27 mouse cellular contexts compared by ENCODE assay signal in genomic region chr19:24049329-24049728, GRCm38 (mm10). TPM values are rescaled to one million over a fixed set of nuclear protein-coding genes. Genes with fewer than 3 reads are reported as not detected.
DNase-seq lines count a peak whose midpoint lies in the region; ATAC-seq lines count a peak whose summit lies in the region.
"Had no signal": no experiment of that assay in that cellular context is flagged by ENCODE, and none has a peak within 500 bp of the region (broad histone marks: within the 10 kb centered on the region; RNA-seq: fewer than 3 reads in every experiment).

No protein-coding gene starts in this region.

- ATAC-seq in heart, embryonic 11.5 days (replicated peaks; ENCODE audit: insufficient number of reproducible peaks, low FRiP score, low TSS enrichment), result no peak
- peak; percentile 50; the same call in 1 of the 2 replicates for ATAC-seq in heart, embryonic 16.5 days (replicated peaks; ENCODE audit: extremely low read depth, insufficient read depth, low FRiP score)
- ATAC-seq in lung, embryonic 15.5 days (ENCODE audit: borderline replicate concordance, extremely low read depth, low FRiP score, low TSS enrichment), result peak; percentile 44; the same call in 1 of the 2 replicates
- ATAC-seq: forebrain, embryonic 13.5 days; hindbrain, embryonic 16.5 days; intestine, embryonic 15.5 days; Patski had no signal

- peaks cover 19% of the 10 kb centered on the region; the same call in 1 of the 2 replicates for H3K4me1 ChIP-seq in heart, embryonic 11.5 days (ENCODE audit: control insufficient read depth, insufficient read depth, low read length)
- H3K4me1 ChIP-seq in heart, embryonic 16.5 days (ENCODE audit: control insufficient read depth, insufficient read depth, low read length), result peaks cover 35% of the 10 kb centered on the region
- peaks cover 40% of the 10 kb centered on the region for H3K4me1 ChIP-seq in lung, embryonic 15.5 days
- H3K4me1 ChIP-seq: embryonic facial prominence, embryonic 13.5 days; forebrain, embryonic 13.5 days; hindbrain, embryonic 10.5 days; midbrain, embryonic 12.5 days had no signal

- H3K9me3 ChIP-seq in heart, embryonic 11.5 days (replicated peaks; ENCODE audit: control insufficient read depth, low read length), result no peaks in the 10 kb centered on the region
- H3K9me3 ChIP-seq in heart, embryonic 16.5 days (replicated peaks; ENCODE audit: control insufficient read depth, low read length), result no peaks in the 10 kb centered on the region
- H3K9me3 ChIP-seq in lung, embryonic 15.5 days, result no peaks in the 10 kb centered on the region
- H3K9me3 ChIP-seq: embryonic facial prominence, embryonic 13.5 days; forebrain, embryonic 13.5 days; G1E; hindbrain, embryonic 10.5 days; intestine, embryonic 15.5 days; limb, embryonic 15.5 days; midbrain, embryonic 12.5 days had no signal

- no peak overlapping the region for H3K4me2 ChIP-seq in heart, embryonic 11.5 days
- no peak overlapping the region for H3K4me2 ChIP-seq in heart, embryonic 16.5 days (ENCODE audit: low read depth, low read length)
- H3K4me2 ChIP-seq in lung, embryonic 15.5 days, result no peak overlapping the region
- H3K4me2 ChIP-seq: embryonic facial prominence, embryonic 13.5 days; forebrain, embryonic 13.5 days; intestine, embryonic 15.5 days; limb, embryonic 15.5 days; midbrain, embryonic 12.5 days had no signal

- 48% methylated on average over 3 of the region's 3 CpGs for WGBS in heart, embryonic 11.5 days (ENCODE audit: insufficient replicate concordance)
- 33% methylated on average over 3 of the region's 3 CpGs for WGBS in heart, embryonic 16.5 days
- WGBS in lung, embryonic 15.5 days, result 47% methylated on average over 3 of the region's 3 CpGs

- H3K27ac ChIP-seq in heart, embryonic 11.5 days (ENCODE audit: low read depth, low read length), result peak overlapping the region; percentile 64
- H3K27ac ChIP-seq in heart, embryonic 16.5 days (ENCODE audit: low read length), result peak overlapping the region; percentile 78
- H3K27ac ChIP-seq in lung, embryonic 15.5 days, result peak overlapping the region; percentile 57
- H3K27ac ChIP-seq: embryonic facial prominence, embryonic 13.5 days; forebrain, embryonic 13.5 days; hindbrain, embryonic 10.5 days; intestine, embryonic 15.5 days; left cerebral cortex, adult 2 months; limb, embryonic 15.5 days; liver, embryonic 14.5 days; midbrain, embryonic 12.5 days had no signal

- H3K9ac ChIP-seq in heart, embryonic 11.5 days (ENCODE audit: low read depth, low read length), result no peak overlapping the region
- no peak overlapping the region for H3K9ac ChIP-seq in heart, embryonic 16.5 days (ENCODE audit: low read length)
- no peak overlapping the region for H3K9ac ChIP-seq in lung, embryonic 15.5 days
- H3K9ac ChIP-seq: embryonic facial prominence, embryonic 13.5 days; forebrain, embryonic 13.5 days; intestine, embryonic 15.5 days; limb, embryonic 15.5 days; liver, embryonic 14.5 days; midbrain, embryonic 12.5 days had no signal

- no peaks in the 10 kb centered on the region for H3K36me3 ChIP-seq in heart, embryonic 11.5 days (ENCODE audit: control insufficient read depth, insufficient read depth, low read length)
- no peaks in the 10 kb centered on the region for H3K36me3 ChIP-seq in heart, embryonic 16.5 days (ENCODE audit: control insufficient read depth, insufficient read depth)
- no peaks in the 10 kb centered on the region for H3K36me3 ChIP-seq in lung, embryonic 15.5 days
- H3K36me3 ChIP-seq: embryonic facial prominence, embryonic 13.5 days; G1E; hindbrain, embryonic 10.5 days; intestine, embryonic 15.5 days; limb, embryonic 15.5 days; midbrain, embryonic 12.5 days had no signal

- DNase-seq in heart, adult 18-20 months, result no peak
- peak; percentile 81 for DNase-seq in lung, postnatal 36 days
- DNase-seq in spleen, postnatal 4 days (ENCODE audit: low spot score in 2 of 2), result no peak
- DNase-seq in cerebellum, postnatal 14 days, result no peak
- DNase-seq: adrenal gland, postnatal 36 days; cerebellum, adult 11 months; cerebellum, adult 9-11 months; gastrocnemius, postnatal 36 days; kidney, adult 8-10 months; kidney, postnatal 10 days had no signal

- no peak overlapping the region for H3K4me3 ChIP-seq in heart, embryonic 11.5 days (ENCODE audit: low read depth, low read length)
- no peak overlapping the region for H3K4me3 ChIP-seq in heart, embryonic 16.5 days (ENCODE audit: low read length)
- H3K4me3 ChIP-seq in lung, embryonic 15.5 days, result no peak overlapping the region
- H3K4me3 ChIP-seq: embryonic facial prominence, embryonic 13.5 days; forebrain, embryonic 13.5 days; hindbrain, embryonic 10.5 days; intestine, embryonic 15.5 days; left cerebral cortex, adult 2 months; limb, embryonic 15.5 days; midbrain, embryonic 12.5 days had no signal

- H3K27me3 ChIP-seq in heart, embryonic 11.5 days (ENCODE audit: control insufficient read depth, insufficient read depth, low read length), result no peaks in the 10 kb centered on the region
- no peaks in the 10 kb centered on the region for H3K27me3 ChIP-seq in heart, embryonic 16.5 days (ENCODE audit: control insufficient read depth, insufficient read depth, low read length)
- H3K27me3 ChIP-seq in lung, embryonic 15.5 days, result no peaks in the 10 kb centered on the region
- H3K27me3 ChIP-seq: CH12.LX; embryonic facial prominence, embryonic 13.5 days; forebrain, embryonic 13.5 days; intestine, embryonic 15.5 days; limb, embryonic 15.5 days; midbrain, embryonic 12.5 days had no signal

RNA-seq across cellular contexts. Expression of gene Fam189a2, which starts 18.5 kb away (rescaled TPM):
- polyA plus RNA-seq in heart, embryonic 11.5 days (2014; fragmentation: Nextera tagmentation; extraction: Ambion mirVana), result 8.3 and 9.3 TPM in 2 replicates
- total RNA-seq in heart, adult 18-20 months (2021), result 10 to 100 TPM; 55.3 to 60.9 TPM
- polyA plus RNA-seq in heart, embryonic 16.5 days (2015; fragmentation: Nextera tagmentation; extraction: Ambion mirVana), result 5.6 and 6.0 TPM in 2 replicates
- 1.4 and 1.5 TPM in 2 replicates for polyA plus RNA-seq in lung, embryonic 15.5 days (2015; fragmentation: Nextera tagmentation; extraction: Ambion mirVana)
- total RNA-seq: CH12.LX; monocyte, adult 5-6 weeks; neutrophil, adult 5-6 weeks had no signal
- polyA plus RNA-seq: G1E had no signal
